Mouse (Mus musculus): ENCODE data around the gene Pole3.

Pole3 gene

DNA sequence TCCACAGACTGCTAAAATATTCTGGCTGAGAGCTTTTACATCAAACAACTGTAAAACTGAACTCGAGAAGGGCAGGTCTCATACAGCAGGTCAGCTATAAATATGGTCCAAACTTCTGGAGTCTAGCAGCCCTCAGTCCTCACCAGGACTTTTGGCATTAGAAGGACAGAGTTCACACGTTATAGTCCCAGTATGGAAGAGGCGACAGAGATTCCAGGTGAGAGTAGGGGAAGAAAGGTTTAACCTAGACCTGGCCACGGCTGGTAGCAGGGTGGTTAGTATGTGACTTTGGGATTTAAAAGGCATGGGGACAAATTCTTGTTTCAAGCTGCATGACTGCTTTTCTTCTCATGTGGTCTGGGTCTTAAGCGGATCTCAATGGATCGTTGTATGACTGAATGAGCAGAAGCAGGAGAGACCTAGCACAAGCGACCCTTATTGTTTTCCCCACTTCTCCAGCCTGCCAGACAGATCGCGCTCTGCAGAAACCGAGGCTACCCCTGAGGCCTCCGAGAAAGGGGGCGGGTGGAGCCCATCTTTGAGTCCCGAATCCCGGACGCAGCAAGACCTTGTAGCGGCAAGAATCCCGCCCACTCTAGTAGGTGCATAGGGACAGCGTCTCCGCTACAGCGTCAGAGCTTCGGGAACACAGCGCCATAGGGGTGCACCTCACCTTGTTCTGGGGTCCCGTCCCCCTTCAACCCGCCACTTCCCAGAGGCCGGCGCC is 5.6 kb downstream of the Pole3 start:
- no peak for DNase-seq (ENCODE audit: extremely low read depth, low read depth, low spot score)

DNA sequence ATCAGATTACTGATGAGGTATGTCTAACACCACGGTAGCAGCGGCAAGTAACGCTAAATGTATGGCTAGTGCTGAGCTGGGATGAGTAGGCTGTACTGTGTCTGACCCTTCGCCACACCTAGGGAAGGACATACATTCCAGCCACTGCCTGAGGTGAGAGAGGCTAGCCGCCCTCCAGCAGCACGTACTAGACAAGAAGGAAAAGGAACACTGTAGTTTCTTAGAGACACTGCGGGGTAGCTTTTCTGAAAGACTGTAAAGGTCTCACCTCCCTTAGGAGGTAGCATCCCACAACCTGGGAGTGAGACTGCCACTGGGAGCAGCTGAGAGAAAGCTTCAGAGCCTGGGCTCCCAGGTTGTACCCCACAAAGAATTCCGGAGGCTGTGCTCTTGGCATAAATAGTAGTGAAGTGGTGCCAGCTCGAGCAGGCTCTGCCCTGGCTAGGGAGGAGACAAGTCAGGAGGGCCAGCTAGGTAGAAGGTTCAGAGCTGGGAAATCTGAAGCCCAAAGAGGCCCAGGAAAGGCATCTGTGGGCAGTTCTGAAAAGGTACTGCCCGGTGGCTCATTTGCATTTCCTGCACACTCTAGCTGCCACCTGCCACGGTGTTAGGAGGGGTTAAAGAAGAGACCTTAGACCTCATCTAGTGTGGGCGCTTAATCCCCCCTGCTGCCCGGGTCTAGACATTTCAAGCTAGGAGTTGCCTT is 6.3 kb downstream of the Pole3 start:
- DNase-seq (ENCODE audit: extremely low read depth, low read depth, low spot score): no peak

DNA sequence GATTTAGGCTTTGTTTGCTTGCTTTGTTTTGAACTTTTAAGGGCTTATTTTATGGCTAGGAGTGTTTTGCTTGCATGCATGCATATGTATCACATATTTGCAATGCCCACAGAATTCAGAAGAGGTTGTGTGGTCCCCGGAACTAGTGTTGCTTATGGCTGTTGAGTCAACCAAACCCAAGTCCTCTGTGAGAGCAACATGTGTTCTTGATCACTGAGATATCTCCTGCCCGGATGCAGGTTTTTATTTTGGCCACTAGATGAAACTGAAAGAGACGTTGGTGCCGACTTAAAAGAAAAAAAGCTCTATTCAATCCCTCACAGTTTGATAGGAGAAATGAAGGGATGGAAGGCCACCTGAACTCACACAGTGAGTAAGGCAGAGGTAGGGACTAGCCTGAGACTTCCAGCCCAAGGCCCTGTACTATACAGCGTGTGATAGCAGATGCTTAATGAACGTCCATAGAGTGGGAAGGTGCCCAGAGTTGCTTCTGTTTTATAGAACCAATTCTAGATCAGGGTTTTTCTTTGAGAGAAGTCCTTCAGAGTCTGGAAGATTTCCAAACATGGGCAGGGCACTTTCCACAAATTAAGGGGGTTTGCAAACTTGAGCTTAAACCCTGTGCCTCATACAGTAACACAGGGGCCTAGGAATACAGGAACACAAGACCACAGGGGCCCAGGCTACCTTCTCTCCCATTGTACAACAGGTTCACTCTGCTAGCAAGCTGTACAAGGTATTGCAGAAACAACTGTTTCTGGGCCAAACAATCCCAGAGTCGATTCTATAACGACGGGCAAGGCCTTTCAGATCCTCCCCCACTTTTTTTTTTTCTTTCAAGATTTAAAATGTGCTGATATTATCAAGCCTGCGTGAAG is 7.1 kb downstream of the Pole3 start:
- no peak for DNase-seq (ENCODE audit: extremely low read depth, low read depth, low spot score)

GRCm38 (mm10) chr4:62517046-62517445 is 7.8 kb downstream of the Pole3 start:
- DNase-seq (ENCODE audit: extremely low read depth, low read depth, low spot score): no peak

DNA sequence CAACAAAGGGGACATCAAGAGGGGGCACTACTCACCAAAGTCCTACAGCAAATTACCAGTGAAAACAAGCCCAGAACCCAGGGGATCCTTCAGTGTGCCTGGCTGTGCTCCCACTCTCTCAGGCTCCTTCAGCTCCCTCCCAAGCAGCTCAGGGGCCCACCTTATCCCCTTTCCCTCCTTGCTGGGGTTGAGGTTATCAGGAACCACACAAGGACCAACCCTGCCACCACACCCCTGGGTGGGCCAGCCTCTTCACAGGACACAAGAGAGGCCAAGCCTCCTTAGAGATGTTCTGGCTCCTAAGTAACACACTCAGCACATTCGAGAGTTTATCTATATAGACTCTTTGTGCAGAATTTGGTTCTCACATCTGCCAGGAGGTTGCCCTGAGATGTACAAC is 8.3 kb downstream of the Pole3 start:
- DNase-seq (ENCODE audit: extremely low read depth, low read depth, low spot score): no peak

- no peak for DNase-seq (ENCODE audit: extremely low read depth, low read depth, low spot score)
These were observed 8.8 kb downstream of the Pole3 start for GRCm38 (mm10) chr4:62516079-62516478.

GRCm38 (mm10) chr4:62515490-62515889 is 9.4 kb downstream of the Pole3 start:
- no peak for DNase-seq (ENCODE audit: extremely low read depth, low read depth, low spot score)

DNA sequence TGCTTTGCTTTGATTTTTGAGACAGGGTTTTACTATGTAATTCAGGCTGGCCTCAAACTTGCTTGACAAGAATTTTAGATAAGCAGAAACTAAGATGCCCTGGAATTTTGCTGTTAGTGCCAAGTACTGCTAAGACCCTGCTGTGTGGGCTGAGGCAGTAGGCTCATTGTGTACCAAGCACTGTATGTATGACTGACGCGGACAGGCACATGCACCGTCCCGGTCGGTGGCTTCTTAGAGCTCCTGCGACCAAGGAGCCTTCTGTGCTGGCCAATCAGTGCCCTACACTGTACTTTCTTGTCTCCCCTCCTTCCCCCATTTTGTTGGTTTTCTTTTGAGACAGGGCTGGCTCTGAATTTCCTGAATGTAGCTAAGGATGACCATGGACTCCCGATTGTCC is 9.9 kb downstream of the Pole3 start:
- DNase-seq (ENCODE audit: extremely low read depth, low read depth, low spot score): no peak

DNA sequence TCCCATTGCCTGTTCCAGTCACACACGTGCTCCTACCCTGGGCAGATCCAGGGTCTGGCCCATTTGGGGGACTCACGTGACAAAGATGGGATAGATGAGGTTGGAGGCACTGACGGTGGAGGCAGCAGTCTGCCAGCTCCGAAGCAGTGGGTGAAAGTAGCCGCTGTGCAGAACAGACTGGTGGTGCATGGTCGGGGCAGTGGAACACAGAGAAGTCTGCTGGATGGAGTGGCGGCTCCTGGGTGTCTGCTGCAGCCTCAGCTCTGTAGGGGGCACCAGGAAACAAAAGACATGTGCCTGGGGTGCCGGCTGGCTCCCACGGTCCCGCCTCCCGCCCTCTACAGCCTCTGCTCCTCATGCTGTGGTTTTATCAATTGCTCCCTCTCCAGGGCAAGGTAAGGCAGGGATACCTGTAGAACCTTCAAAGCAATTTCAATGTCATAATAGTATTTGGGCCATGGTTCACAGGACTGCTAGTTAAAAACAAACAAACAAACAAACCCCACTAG is 10.8 kb downstream of the Pole3 start:
- DNase-seq (ENCODE audit: extremely low read depth, low read depth, low spot score): no peak

GRCm38 (mm10) chr4:62509946-62510345 is 14.9 kb downstream of the Pole3 start:
- no peak for DNase-seq (ENCODE audit: extremely low read depth, low read depth, low spot score)

DNA sequence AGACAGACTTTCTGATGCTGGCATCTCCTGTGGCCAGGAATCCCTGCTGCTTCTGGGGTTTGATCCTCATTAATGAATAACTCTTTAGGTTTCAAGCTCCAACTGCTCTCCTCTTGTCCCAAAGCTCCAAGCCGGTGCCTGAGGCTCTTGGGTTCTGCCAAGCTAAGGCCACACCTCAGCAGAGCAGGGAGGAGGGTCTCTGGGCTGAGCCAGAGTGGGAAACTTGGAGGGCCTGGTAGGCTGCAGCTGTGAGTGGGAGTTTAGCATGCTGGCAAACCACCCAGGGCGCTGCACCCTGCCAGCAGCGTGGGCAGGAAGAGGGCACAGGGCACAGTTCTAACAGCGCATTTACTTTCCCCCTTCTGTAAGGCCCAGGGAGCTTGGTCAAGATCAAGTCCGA is 16.0 kb downstream of the Pole3 start:
- no peak for DNase-seq (ENCODE audit: extremely low read depth, low read depth, low spot score)

GRCm38 (mm10) chr4:62506798-62507197 is 18.1 kb downstream of the Pole3 start:
- no peak for DNase-seq (ENCODE audit: extremely low read depth, low read depth, low spot score)

- no peak for DNase-seq (ENCODE audit: extremely low read depth, low read depth, low spot score)
These were observed 18.9 kb downstream of the Pole3 start for GRCm38 (mm10) chr4:62505991-62506390.

DNA sequence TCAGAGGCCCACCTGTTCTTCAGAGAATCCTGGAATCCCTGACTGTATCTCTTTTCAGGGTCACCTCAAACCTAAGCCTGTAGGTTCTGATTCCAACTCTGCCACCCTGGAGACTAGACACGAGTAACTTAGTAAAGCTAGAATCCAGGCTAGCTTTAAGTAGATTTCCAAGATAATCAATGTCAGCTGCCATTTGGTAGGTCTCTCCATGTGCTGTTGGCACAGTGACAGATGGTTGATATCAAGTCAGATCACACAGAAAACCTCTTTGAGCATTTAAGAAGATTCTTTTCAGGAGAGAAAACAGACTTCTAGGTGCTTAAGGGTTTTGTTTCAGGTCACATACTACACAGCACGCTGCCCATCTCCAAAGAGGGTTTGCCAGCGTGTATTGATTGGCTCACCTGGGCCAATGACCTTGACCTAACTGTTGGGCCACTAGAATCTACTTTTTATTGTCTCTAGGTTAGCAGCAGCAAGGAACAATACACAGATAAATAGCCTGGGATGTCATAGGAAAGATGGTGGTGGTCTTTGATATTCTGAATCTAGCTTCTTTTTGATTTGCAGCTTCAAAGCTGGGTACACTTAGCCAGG is 21.4 kb downstream of the Pole3 start, which contains the start of gene Hdhd3:
Hdhd3 (minus strand) TSS at position 94 of the 597 bp plus-strand sequence.
- no peak for DNase-seq (ENCODE audit: extremely low read depth, low read depth, low spot score)

GRCm38 (mm10) chr4:62502969-62503368 is 21.9 kb downstream of the Pole3 start:
- no peak for DNase-seq (ENCODE audit: extremely low read depth, low read depth, low spot score)

DNA sequence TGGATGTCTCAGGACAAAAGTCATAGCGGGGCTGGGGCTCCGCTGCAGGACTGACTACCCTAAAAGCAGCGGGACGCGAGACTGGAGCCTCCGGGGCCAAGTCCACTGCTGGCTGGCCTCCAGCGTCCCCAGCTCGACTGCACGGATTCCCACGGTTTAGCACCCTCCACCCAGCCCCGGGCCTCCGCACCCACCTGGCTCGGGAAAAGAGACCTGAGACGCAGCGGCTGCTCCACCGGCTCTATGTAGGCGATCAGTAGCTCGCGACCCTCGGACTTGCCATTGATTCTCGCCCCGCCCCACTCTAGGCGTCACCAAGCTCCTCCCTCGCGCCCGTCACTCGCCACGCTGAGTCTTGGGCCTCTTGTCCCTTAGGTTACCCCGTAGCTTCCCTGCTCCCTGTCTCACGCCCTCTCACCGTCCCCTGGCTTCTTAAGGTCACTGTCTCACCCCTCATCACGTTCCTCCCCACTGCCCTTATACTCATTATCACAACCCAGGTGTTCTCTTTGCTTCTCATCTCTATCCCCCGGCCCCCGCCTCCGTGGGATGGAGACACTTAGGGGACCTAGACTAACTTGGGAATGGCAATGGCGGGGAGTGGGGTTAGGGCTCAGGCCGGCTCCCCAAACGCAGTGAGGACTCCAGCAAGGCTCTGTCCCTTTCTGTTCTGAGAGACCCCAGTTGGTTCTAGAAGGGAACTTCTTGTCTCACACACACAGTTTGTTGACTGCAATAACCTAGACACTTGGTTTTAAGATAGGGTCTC is 22.7 kb downstream of the Pole3 start:
- DNase-seq (ENCODE audit: extremely low read depth, low read depth, low spot score): no peak

DNA sequence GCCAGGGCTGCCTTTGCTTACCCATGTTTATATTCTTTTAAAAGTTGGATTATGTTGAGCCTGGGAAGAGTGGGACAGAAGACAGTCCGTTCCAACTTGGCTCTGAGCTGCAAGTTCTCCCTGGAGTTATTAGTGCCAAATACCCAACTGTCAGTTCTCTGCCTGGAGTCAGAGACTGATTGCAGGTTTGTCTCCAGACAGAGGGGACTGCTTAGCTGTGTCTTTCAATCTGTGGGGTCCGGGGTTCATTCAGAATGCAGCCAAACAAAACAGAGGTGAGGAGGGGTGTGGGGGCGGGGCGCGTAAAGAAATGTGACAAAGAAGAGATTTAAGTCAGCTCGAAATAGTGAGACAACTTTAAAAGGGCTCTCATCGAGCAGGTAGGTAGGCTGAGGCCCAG is 23.3 kb downstream of the Pole3 start:
- DNase-seq (ENCODE audit: extremely low read depth, low read depth, low spot score): no peak

DNA sequence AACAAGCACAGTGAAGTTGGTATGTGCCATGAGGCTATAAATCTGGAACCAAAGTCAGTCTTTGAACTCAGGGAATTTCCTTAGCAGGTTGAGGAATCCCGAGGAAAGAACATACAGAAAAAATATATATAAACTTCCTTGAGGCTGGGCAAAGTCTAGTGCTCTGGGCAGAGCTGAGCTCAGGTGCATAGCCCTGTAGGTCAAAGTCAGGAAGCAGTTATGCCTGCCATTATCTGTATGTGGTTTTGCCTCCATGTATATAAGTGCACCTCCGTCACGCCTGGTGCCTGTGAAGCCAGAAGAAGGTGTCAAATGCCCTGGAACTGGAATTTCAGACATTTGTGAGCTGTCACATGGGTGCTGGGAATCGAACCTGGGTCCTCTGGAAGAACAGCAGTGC is 24.1 kb downstream of the Pole3 start:
- DNase-seq (ENCODE audit: extremely low read depth, low read depth, low spot score): no peak

DNA sequence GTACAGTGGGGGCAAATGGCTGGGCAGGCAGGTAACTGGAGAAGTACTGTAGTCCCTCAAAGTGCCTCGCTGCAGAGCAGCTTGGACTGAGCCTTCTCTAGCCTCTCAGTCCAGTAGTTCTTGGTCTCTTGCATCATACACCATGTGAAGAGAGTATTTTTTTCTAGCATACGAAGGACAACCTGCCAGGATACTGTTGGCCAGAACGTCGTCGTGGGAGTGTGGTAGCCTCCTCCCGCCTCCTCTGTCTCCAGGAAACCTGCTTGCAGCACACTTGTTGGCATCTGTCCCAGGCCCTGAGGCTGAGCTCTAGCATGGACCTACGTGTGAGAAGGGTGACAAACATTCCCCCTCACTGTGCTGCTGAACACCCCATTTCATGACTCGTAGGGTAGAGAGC is 28.1 kb downstream of the Pole3 start:
- no peak for DNase-seq (ENCODE audit: extremely low read depth, low read depth, low spot score)

GRCm38 (mm10) chr4:62495946-62496345 is 28.9 kb downstream of the Pole3 start:
- no peak for DNase-seq (ENCODE audit: extremely low read depth, low read depth, low spot score)
